Mouse (Mus musculus): ENCODE measurements around the gene Socs3.

- TF ChIP-seq E2F4 (IDR thresholded peaks at IDR 0.05; ENCODE audit: insufficient read depth) = no peak
- no peak for TF ChIP-seq POLR2AphosphoS2 (IDR thresholded peaks at IDR 0.05; ENCODE audit: insufficient read length, low read depth)
- no peak for TF ChIP-seq CEBPB (IDR thresholded peaks at IDR 0.05; ENCODE audit: insufficient read depth, poor library complexity, severe bottlenecking)
- no peak for TF ChIP-seq POLR2A (IDR thresholded peaks at IDR 0.05; ENCODE audit: insufficient read length, low read depth)
Observed at GRCm38 (mm10) chr11:117996066-117996465, 26.2 kb upstream of the Socs3 start.

All from myocyte (in vitro differentiated cells).